Mouse (Mus musculus): ENCODE measurements around the gene Ugt2b1. TPM values are rescaled to one million over a fixed set of nuclear protein-coding genes. Genes with fewer than 3 reads are reported as not detected.

Ugt2b1 gene
- polyA plus RNA-seq, 1 experiment from 2014 or later = not detected

DNA sequence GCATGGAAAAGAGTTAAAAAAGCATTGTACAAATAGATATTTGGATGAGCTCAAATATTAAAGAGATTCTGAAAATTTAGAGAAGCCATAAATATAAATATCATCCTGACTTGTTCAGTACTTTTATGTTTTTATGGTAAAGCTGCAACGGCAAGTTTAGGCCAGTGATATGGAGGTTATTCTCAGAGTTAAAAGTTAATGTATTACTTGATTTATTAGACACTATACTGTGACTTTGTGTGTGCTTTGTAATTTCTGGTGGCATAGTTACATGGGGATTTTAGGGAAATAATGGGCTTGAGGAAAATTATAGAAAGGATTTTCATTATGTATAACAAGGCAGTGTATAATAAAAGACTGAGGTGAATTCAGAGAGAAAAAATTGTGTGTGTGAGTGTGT, 39.2 kb downstream of the Ugt2b1 start:
- no peak overlapping the region for H3K4me3 ChIP-seq
- H3K36me3 ChIP-seq = no peaks in the 10 kb centered on the region
- H3K9me3 ChIP-seq = no peaks in the 10 kb centered on the region
- H3K27ac ChIP-seq = no peak overlapping the region
- no peak overlapping the region for H3K9ac ChIP-seq
- 73% methylated on average over 1 of the region's 1 CpGs for WGBS
- no peak for ATAC-seq (ENCODE audit: borderline replicate concordance, extremely low read depth, low FRiP score, low TSS enrichment)
- no peaks in the 10 kb centered on the region for H3K27me3 ChIP-seq
- no peaks in the 10 kb centered on the region for H3K4me1 ChIP-seq
- H3K4me2 ChIP-seq = no peak overlapping the region

DNA sequence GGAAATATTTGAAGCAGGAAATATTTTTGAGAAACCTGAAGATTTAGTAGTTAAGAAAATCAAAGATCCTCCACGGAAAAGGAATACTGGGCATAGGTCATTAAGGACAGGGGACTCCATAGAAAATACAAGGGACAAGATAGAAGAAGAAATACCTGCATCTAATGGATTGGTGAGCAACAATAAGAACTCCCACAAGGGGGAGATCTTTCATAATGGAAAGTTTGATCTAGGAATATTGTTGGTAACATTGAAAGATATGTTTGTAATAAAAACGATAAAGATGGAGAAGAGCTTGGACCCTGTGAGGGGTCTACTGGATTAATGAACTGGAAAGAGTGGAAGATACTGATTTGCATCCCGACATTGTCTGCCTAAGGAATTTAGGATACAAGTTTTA, 39.7 kb downstream of the Ugt2b1 start:
- Histone ChIP-seq H3K27me3 (no peaks in the 10 kb centered on the region), H3K36me3 (no peaks in the 10 kb centered on the region), H3K4me2 (no peak overlapping the region), H3K27ac (no peak overlapping the region), H3K4me3 (no peak overlapping the region), H3K4me1 (no peaks in the 10 kb centered on the region), H3K9ac (no peak overlapping the region), H3K9me3 (no peaks in the 10 kb centered on the region)
- 41% methylated on average over 3 of the region's 3 CpGs for WGBS
- no peak for ATAC-seq (ENCODE audit: borderline replicate concordance, extremely low read depth, low FRiP score, low TSS enrichment)

DNA sequence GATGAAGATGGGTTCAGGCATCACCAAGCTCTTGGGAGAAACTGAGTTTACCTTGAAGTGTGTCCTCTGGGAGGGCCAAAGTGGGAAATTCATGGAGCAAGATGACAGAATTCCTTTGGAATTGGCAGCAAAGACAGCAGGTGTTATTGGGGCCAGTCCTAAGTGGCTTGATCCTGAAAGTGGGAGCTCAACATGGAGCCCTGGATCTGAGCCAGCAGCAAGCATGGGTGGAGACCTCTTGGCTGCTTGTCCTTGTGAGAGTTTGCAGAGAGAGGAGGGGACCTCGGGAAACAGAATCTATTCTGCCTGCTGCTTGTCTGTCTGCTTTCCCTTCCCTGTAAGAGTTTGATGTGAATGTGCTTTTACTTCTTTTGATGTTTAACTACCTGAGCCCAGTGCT, 54.5 kb downstream of the Ugt2b1 start:
- Histone ChIP-seq H3K27me3 (no peaks in the 10 kb centered on the region), H3K4me3 (no peak overlapping the region), H3K27ac (no peak overlapping the region), H3K9ac (no peak overlapping the region), H3K4me1 (no peaks in the 10 kb centered on the region), H3K9me3 (no peaks in the 10 kb centered on the region), H3K4me2 (no peak overlapping the region), H3K36me3 (no peaks in the 10 kb centered on the region)
- no peak for ATAC-seq (ENCODE audit: borderline replicate concordance, extremely low read depth, low FRiP score, low TSS enrichment)
- 19% methylated on average over 1 of the region's 1 CpGs for WGBS

Other genes with a start within 250 kb of the Ugt2b1 start
- not detected in 2 replicates for gene Tmprss11e, start 180.7 kb downstream of the Ugt2b1 start, polyA plus RNA-seq (2015; fragmentation: Nextera tagmentation; extraction: Ambion mirVana)
- 37.0 and 38.3 TPM in 2 replicates for gene Ythdc1, start 122.3 kb downstream of the Ugt2b1 start, polyA plus RNA-seq (2015; fragmentation: Nextera tagmentation; extraction: Ambion mirVana)
- 0.20 and 0.39 TPM in 2 replicates for gene Ugt2b34, start 19.6 kb downstream of the Ugt2b1 start, polyA plus RNA-seq (2015; fragmentation: Nextera tagmentation; extraction: Ambion mirVana)
- gene Ugt2b35, start 74.3 kb upstream of the Ugt2b1 start, polyA plus RNA-seq (2015; fragmentation: Nextera tagmentation; extraction: Ambion mirVana) = not detected in 2 replicates
- 0.24 TPM in 1 of 2 replicates, not detected in the other for gene Ugt2b36, start 166.0 kb upstream of the Ugt2b1 start, polyA plus RNA-seq (2015; fragmentation: Nextera tagmentation; extraction: Ambion mirVana)
- gene Ugt2b5, start 213.8 kb upstream of the Ugt2b1 start, polyA plus RNA-seq (2015; fragmentation: Nextera tagmentation; extraction: Ambion mirVana) = 0.28 TPM in 1 of 2 replicates, not detected in the other

Measured in lung, embryonic 15.5 days (tissue).